Mouse (Mus musculus) testis, adult 2 months (tissue): Measurements from ENCODE around the gene Spi1.

Source experiments
- CTCF ChIP-seq: fragments of 200-500 bp; IDR thresholded peaks from 2 replicates; pipeline ENCODE4 v1.5.1; 2012; ENCODE audit warnings: low read depth, mild to moderate bottlenecking, inconsistent platforms, low read length, moderate library complexity; ENCODE audit not compliant: control insufficient read depth, insufficient read depth, insufficient replicate concordance
- POLR2A ChIP-seq: fragments of 200-500 bp; IDR thresholded peaks from 2 replicates; pipeline ENCODE4 v1.6.1; 2012; ENCODE audit warnings: low read depth, mild to moderate bottlenecking, inconsistent platforms, low read length, moderate library complexity; ENCODE audit not compliant: control insufficient read depth

DNA sequence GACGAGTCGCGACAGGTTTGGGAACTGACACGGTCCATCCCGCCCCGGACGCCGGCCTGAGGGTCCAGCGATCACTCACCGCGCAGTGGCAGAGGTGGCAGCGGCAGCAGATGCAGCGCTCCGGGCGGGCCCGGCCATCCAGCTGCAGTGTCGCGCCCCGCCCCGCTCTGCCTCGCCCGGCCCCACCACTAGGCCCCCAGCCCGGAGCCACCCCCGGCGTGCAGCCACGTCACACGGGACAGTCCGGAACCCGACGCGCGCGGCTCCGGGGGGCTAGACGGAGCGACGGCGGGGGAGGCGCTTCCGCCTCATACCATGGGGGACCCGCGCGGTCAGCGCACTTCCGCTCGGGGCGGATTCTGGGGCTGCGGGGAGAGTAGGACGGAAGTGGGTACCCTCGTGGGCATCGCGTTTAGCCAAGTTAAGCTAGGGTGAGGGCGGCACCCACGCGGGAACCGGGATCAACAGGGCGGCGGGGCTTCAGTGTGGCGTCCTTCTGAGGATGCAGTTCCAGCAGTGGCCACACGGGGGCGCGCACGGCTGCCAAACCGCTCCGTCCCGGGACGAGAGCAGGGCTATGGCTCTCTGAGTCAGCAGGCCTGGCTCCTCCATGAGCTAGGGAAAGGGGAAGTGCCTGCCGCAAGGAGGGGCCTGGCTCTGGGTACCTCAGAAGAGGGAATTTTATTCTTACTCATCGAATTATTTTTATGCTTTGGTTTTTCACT lies 12.0 kb upstream of the Spi1 start, which contains the start of gene Slc39a13:
- TF ChIP-seq CTCF, result peak; percentile 97
- peak; percentile 73 for TF ChIP-seq POLR2A
